Mouse (Mus musculus) heart, postnatal 0 days (tissue): ENCODE measurements at regions not wholly inside any gene's neighbourhood (a gene's known extent, or its start where the extent isn't known, plus 50 kb on each side); places are given as distances from the start of the nearest gene placed in this dataset.

Experiments
- ATAC-seq: fragments of 200-750 bp; cut with Nextera tagmentation; 2 replicates; pipeline ENCODE4 v1.8.0; 2017; ENCODE audit warnings: low read depth, moderate number of reproducible peaks, moderate library complexity; ENCODE audit not compliant: insufficient read depth
- DNase-seq: peaks from one replicate; pipeline ENCODE4 v3.0.0-alpha.2; 2016; ENCODE audit warnings: low spot score
- H3K27ac ChIP-seq: fragments of 300-500 bp; sonication (generic); 2 replicates; pipeline ENCODE4 v1.5.1; 2014; ENCODE audit warnings: low read depth, mild to moderate bottlenecking
- H3K27me3 ChIP-seq: fragments of 300-500 bp; sonication (generic); 2 replicates; pipeline ENCODE4 v1.6.1; 2014; ENCODE audit warnings: low read length, mixed read lengths; ENCODE audit not compliant: control insufficient read depth, insufficient read depth
- H3K36me3 ChIP-seq: fragments of 300-500 bp; sonication (generic); replicated peaks from 2 replicates; pipeline ENCODE4 v1.6.1; 2014; ENCODE audit warnings: low read length, mixed read lengths; ENCODE audit not compliant: control insufficient read depth, insufficient read depth
- H3K4me1 ChIP-seq: fragments of 300-500 bp; sonication (generic); 2 replicates; pipeline ENCODE4 v1.6.1; 2014; ENCODE audit warnings: antibody characterized with exemption; ENCODE audit not compliant: control insufficient read depth, insufficient read depth
- H3K4me2 ChIP-seq: fragments of 300-500 bp; sonication (generic); 2 replicates; pipeline ENCODE4 v1.6.1; 2014; ENCODE audit warnings: low read depth, mild to moderate bottlenecking, low read length, moderate library complexity
- H3K4me3 ChIP-seq: fragments of 300-500 bp; sonication (generic); 2 replicates; pipeline ENCODE4 v1.5.1; 2014; ENCODE audit warnings: low read depth, low read length
- H3K9ac ChIP-seq: fragments of 300-500 bp; sonication (generic); replicated peaks from 2 replicates; pipeline ENCODE4 v1.6.1; 2014; ENCODE audit warnings: low read depth, low read length, mixed read lengths
- H3K9me3 ChIP-seq: fragments of 300-500 bp; sonication (generic); replicated peaks from 2 replicates; pipeline ENCODE4 v1.6.1; 2016; ENCODE audit warnings: low read length; ENCODE audit not compliant: control insufficient read depth
- CTCF ChIP-seq: IDR thresholded peaks from 2 replicates; pipeline ENCODE4 v1.5.1; 2016; ENCODE audit warnings: antibody characterized with exemption, control low read depth, low read depth
- EP300 ChIP-seq: IDR thresholded peaks from 2 replicates; pipeline ENCODE4 v1.6.1; 2016; ENCODE audit warnings: antibody characterized with exemption, low read depth
- WGBS: fragments of 180-500 bp; shearing (Covaris S2); extraction: QIAGEN DNeasy Blood & Tissue Kit; methylation state at CpG from one replicate; pipeline ENCODE4 v1.1.7; 2014; 5-methylcytosine and 5-hydroxymethylcytosine counted together

DNA sequence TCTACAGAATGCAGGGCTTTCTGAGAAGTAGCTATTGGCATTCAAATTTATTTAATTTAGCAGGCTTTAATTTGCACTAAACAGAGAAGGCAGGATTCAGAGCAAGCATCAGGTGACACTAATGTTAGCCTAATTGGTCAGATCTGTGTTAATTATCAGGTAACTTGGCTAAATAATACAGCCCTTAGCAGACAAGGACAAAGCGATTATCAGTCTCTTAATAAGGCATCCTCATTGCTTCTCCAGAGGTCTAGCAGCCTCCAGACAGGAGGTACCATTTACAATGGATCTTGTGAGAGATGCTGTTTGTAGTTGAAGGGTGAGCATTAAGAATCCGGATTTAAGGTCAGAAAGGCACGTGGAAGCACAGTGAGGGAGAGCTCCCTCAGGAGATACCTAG, 253.7 kb upstream of the Fam92a start:
- ATAC-seq = no peak
- H3K27me3 ChIP-seq = no peaks in the 10 kb centered on the region
- 53% methylated on average over 3 of the region's 3 CpGs for WGBS
- no peaks in the 10 kb centered on the region for H3K4me1 ChIP-seq
- no peak overlapping the region for H3K9ac ChIP-seq
- no peak overlapping the region for H3K4me2 ChIP-seq
- TF ChIP-seq CTCF = no peak
- no peak for TF ChIP-seq EP300
- no peaks in the 10 kb centered on the region for H3K36me3 ChIP-seq
- no peak for DNase-seq
- no peaks in the 10 kb centered on the region for H3K9me3 ChIP-seq
- no peak overlapping the region for H3K4me3 ChIP-seq
- no peak overlapping the region for H3K27ac ChIP-seq

DNA sequence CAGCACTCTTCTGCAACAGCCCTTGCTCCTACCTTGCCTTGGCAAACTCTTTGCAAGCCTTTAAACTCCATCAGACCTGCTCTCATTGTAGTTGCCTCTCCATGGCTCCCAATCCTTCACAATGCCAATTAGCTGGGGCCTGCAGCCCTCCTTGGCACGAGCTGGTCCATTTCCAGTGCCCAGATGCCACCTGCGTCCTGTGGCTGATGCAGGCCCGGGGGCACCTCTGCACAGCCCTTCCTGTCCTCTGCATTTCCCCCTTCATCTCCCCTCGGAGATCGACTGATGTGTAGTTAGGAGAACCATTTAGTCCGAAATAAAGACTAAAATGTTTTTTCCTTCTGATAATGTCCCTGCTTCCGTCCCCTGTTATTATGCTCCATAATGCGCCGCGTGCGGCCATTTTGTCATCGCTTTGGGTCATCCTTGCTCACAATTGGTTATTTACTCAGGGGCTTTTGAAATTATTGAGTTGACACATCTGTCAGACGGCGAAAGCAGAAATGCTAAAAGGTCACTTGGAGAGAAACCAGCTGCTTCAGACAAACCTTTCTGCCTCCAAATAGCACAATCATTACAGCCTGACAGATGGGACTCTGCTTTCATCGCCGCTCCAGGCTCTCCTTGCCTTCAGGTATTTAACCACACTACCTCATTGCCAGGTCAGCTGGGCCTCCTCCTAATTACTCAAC, 250.0 kb upstream of the Fam92a start:
- Histone ChIP-seq H3K4me3 (no peak overlapping the region), H3K36me3 (no peaks in the 10 kb centered on the region), H3K27me3 (no peaks in the 10 kb centered on the region), H3K4me1 (no peaks in the 10 kb centered on the region), H3K9ac (no peak overlapping the region), H3K9me3 (no peaks in the 10 kb centered on the region), H3K27ac (no peak overlapping the region), H3K4me2 (no peak overlapping the region)
- no peak for ATAC-seq
- 77% methylated on average over 16 of the region's 16 CpGs for WGBS
- TF ChIP-seq EP300 = no peak
- TF ChIP-seq CTCF = no peak
- no peak for DNase-seq

DNA sequence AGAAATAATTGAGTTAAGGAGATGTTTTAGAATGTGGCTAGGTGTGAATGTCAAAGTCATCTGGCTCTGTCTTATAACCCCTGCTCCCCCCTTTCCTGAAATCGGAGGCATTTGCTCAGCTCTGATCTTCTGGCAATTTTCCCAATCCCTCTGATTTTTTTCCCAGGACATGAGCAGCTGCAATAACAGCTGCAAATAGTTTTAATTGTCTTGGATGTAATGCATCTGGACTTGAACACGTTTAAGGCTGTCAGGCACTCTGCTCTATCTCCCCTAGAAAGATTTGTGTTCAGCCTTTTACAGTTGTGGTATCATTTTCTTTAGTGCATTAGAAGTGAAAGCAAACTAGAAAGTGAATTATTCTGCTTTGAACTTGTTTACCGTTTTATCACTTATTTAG, 246.3 kb upstream of the Fam92a start:
- H3K4me2 ChIP-seq = no peak overlapping the region
- no peaks in the 10 kb centered on the region for H3K27me3 ChIP-seq
- no peak overlapping the region for H3K9ac ChIP-seq
- H3K27ac ChIP-seq = no peak overlapping the region
- TF ChIP-seq EP300 (no peak), CTCF (no peak)
- H3K9me3 ChIP-seq = no peaks in the 10 kb centered on the region
- H3K4me1 ChIP-seq = no peaks in the 10 kb centered on the region
- H3K36me3 ChIP-seq = no peaks in the 10 kb centered on the region
- WGBS = 40% methylated on average over 3 of the region's 3 CpGs
- H3K4me3 ChIP-seq = no peak overlapping the region
- ATAC-seq = no peak
- no peak for DNase-seq

DNA sequence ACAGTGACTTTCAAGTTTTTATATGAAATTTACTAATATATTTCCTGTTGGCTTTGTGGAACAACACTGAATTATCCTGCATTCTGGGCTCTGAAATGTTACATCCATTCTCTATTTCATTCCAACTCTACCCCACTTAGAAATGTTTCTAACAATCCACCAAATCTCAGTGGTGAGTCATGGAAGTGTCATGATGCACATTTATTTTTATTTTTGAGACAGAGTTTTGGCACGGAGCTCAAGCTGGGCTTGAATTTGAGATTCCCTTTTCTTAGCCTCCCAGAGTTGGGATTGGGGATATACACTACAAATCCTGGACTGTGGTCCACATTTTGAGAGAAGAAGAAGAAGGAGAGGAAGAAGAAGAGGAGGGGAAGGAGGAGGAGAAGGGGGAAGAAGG, 223.5 kb upstream of the Fam92a start:
- Histone ChIP-seq H3K9me3 (no peaks in the 10 kb centered on the region), H3K4me2 (no peak overlapping the region), H3K9ac (no peak overlapping the region), H3K4me3 (no peak overlapping the region), H3K4me1 (no peaks in the 10 kb centered on the region), H3K27ac (no peak overlapping the region), H3K27me3 (no peaks in the 10 kb centered on the region), H3K36me3 (no peaks in the 10 kb centered on the region)
- TF ChIP-seq EP300 = no peak
- DNase-seq (no peak), ATAC-seq (no peak)
- 77% methylated on average over 1 of the region's 1 CpGs for WGBS

DNA sequence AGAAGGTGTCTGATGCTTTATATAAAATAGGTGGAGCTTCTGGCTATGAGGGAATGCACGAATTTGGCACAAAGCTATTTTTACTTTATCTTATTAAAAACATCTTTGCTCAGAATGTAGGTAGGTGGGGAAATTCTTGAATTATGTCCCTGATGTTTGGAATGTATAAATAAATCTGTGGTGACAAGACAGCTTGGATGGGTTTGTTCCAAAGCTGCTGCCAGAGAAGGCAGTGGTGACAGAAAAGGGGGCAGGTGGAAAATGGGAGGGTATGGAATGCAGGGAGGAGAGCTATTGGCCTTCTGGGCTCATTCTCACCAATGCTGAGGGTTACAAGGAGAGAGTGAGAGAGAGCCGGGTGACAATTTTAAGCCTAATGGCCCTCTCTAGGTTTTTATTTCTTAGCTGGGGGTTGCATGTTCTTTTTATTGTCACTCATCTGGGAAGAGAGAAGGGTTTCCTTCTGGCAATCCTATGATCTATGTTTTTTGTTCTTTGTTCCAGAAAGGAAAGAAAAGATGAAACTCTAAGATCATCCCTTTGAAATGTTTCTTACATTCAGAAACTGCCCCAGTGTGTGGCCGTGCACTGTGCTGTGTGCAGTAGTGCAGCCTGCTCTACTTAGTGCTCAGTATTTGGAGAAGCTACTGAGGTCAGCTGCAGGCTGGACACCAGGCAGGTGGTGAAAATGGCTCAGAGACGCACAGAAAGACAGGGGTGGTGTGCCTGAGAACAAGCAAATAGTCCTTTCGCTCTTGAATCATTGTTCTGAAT, 205.2 kb upstream of the Fam92a start:
- ATAC-seq (no peak), DNase-seq (no peak)
- 72% methylated on average over 5 of the region's 5 CpGs for WGBS
- no peak for TF ChIP-seq CTCF
- TF ChIP-seq EP300 = no peak
- H3K9ac ChIP-seq = no peak overlapping the region
- H3K9me3 ChIP-seq = no peaks in the 10 kb centered on the region
- no peak overlapping the region for H3K4me3 ChIP-seq
- no peak overlapping the region for H3K4me2 ChIP-seq
- no peaks in the 10 kb centered on the region for H3K36me3 ChIP-seq
- no peak overlapping the region for H3K27ac ChIP-seq
- no peaks in the 10 kb centered on the region for H3K27me3 ChIP-seq
- H3K4me1 ChIP-seq = no peaks in the 10 kb centered on the region
